Mouse (Mus musculus) granulocyte monocyte progenitor cell, adult 5-6 weeks (primary cell): Measurements from ENCODE around the gene B3galt4. TPM values are rescaled to one million over a fixed set of nuclear protein-coding genes. Genes with fewer than 3 reads are reported as not detected.
"Not testable (repeated sequence)": the region's sequence is repeated elsewhere in the genome, so short reads cannot be mapped to it uniquely, and the experiment has no call there.

Experiments
- ATAC-seq: replicated peaks from 2 replicates; pipeline ENCODE4 v1.8.0; 2016; ENCODE audit warnings: mild to moderate bottlenecking, moderate TSS enrichment, inconsistent platforms; ENCODE audit not compliant: poor library complexity, severe bottlenecking
- total RNA-seq, 2 experiments: library from RNA; stranded (forward) in 1 of 2; stranded (reverse) in 1 of 2; fragments of 200-712, 200-1000 nt in 1 of 2; fragments of >200 nt in 1 of 2; fragmentation: Nextera tagmentation in 1 of 2; gene quantifications; 2 replicates each; pipeline ENCODE4 v1.2.3; 2014 to 2017

Gene B3galt4
- total RNA-seq (2014; fragmentation: Nextera tagmentation) = 3.2 and 3.3 TPM in 2 replicates
- 3.2 and 4.0 TPM in 2 replicates for total RNA-seq (2017)

DNA sequence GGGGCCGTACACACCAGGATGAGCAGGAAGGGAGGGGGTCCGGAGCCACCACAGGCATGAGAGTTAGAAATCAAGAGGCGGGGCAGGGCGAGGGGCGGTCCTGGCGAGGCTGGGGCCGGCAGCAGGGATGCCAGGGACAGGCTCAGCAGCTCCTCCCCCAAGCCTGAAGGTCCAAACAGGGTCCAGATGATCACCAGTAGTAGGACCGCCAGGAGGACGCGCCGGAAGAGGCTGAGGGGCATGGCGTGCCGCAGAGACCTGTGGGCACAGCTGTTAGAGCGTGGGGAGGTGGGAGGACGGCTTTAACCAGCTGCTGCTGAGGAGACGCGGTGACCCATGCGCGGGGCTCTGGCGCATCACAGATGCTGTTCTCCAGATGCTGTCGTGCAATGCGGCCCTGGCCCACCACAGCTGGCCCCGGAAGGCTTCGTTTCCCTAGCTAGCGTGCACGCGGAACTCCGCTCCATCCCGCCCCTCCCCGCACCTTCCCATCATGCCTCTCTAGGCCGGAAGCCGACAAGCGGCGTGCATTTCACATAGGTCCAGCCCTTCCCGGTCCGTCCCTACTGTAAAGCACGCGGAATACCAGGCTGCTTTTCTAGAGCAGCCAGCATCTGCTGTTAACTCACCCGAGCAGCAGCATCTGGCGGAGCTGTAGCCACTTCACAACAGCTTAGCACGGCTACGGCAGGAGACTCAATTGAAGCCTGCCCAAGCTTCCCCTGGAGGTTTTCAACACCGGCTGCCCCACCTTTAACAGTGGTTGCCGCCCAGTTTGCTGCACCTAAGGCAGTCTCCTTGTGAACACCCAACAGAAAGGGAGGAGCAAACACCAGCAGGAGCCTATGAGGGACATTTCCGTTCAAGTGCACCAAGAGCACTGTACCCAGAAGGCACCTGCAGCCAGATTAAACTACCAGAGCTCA, at the start of gene B3galt4:
TSS of gene B3galt4 (minus strand) at position 468 of the 926 bp plus-strand sequence.
- ATAC-seq = peak; percentile 45

DNA sequence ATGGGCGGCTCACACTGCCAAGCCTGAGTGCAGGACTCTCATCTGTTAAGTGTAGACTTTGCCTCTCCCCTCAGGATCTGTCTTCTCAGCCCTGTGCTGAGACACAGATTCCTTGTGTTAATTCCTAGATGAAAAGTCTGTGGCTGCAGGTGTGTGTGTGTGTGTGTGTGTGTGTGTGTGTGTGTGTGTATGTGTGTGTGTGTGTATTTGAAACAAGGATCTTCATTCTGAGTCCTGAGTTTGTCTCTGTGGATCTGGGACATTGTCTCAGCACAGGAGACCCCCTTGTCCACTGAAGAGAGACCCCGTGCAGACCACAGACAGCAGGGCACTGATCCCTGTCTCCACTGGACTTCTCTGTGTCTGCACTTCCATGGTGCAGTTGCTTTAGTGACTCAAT, 49.5 kb upstream of the B3galt4 start:
- not testable (repeated sequence) for ATAC-seq

GRCm38 (mm10) chr17:34000150-34000537, 48.9 kb upstream of the B3galt4 start, which contains the start of gene H2-K1:
Gene H2-K1, minus strand, starts transcription at chr17:34000347.
- ATAC-seq = peak; percentile 96

- no peak for ATAC-seq
These were observed 48.3 kb upstream of the B3galt4 start for GRCm38 (mm10) chr17:33999341-34000149.

GRCm38 (mm10) chr17:33998697-33999096, 47.4 kb upstream of the B3galt4 start:
- ATAC-seq = not testable (repeated sequence)

- ATAC-seq = not testable (repeated sequence)
These were observed 45.7 kb upstream of the B3galt4 start for GRCm38 (mm10) chr17:33997025-33997424.

DNA sequence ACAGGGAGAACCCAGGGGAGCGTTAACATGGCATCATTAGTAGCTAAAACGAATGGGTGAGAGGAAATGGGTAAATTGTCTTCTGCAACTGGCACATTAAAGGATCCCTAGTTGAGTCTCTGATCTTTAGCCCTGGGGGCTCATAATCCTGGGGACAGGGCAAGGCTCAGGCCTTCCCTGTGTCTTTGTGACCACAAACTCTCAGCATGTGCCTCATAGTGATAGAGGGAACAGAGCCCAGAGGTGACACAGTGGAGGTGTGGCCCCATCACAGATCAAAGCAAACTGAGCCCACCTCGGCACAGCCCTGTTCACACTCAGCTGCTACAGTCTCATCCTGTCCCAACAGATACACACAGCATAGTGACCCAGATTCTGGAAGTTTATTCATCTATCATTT, 44.4 kb upstream of the B3galt4 start:
- no peak for ATAC-seq

DNA sequence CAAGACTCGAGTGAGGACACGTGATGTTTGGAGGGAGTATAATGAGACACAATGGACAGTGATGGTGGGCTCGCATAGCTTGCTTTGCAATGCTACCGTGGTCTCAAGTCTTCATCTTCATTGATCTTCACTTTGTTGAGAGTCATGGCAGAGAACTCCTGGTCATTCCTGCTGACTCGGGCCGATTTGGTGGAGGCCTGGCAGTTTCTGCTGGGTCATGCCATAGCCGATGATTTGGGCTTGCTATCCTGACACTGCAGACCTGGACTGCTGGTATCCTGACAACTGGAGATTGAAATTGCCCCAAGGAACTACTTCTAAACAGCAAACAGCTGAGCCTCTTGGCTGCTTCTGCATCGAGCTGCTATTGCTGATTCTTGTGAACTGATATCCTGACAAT, 43.7 kb upstream of the B3galt4 start:
- ATAC-seq = no peak

DNA sequence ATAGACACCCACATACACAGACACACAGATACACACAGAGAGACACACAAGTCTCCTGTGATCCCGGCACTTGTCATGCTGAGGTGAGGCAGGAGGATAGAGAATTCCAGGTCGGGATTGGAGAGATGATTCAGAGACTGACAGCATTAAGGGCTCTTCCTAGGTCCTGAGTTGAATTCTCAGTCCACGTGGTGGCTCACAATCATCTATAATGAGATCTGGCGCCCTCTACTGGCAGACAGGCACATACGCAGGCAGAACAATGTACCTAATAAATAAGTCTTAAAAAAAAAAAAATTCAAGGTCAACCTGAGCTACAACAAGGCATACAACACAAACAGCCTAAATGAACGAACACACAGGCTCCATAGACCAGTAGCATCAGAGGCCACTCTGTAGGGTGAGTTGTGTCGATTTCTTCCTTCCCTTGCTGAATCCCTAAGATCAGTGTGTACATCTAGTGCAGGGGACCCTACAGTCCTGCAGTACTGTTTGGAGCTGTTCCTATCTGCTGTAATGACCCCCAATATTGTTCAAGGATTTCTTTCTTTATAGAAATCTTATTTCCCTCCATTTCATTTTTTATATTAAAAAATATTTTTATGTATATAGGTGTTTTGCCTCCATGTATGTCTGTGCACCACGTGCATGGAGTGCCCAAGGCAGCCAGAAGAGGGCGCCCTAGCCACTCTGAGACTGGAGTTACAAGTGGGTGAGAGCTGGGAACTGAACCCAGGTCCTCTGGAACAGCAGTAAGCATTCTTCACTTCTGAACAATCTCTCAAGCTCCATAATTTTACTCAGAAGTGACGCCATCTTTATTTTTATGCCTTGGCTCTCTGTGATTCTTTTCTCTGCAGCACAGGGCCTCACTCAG, 40.7 kb upstream of the B3galt4 start:
- ATAC-seq = peak; percentile 70

DNA sequence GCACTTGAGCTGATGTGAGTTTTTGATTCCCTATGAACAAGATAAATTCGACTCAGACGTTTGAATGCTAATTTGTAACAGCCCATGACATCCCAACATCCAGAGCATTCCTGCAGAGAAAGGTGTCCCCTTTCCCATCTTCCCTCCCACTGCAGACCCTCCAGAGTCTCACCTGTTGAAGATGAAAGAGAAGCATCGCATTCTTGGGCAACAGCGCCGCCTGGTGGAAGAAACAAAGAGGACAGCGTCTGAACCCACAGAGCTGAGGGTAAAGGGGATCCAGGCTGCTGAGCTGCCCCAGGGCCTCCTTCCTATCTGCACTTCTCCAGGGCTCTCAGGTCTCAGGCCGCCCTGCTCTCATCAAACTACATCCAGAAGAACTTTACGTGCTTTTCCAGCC, 30.8 kb upstream of the B3galt4 start:
- ATAC-seq = not testable (repeated sequence)

DNA sequence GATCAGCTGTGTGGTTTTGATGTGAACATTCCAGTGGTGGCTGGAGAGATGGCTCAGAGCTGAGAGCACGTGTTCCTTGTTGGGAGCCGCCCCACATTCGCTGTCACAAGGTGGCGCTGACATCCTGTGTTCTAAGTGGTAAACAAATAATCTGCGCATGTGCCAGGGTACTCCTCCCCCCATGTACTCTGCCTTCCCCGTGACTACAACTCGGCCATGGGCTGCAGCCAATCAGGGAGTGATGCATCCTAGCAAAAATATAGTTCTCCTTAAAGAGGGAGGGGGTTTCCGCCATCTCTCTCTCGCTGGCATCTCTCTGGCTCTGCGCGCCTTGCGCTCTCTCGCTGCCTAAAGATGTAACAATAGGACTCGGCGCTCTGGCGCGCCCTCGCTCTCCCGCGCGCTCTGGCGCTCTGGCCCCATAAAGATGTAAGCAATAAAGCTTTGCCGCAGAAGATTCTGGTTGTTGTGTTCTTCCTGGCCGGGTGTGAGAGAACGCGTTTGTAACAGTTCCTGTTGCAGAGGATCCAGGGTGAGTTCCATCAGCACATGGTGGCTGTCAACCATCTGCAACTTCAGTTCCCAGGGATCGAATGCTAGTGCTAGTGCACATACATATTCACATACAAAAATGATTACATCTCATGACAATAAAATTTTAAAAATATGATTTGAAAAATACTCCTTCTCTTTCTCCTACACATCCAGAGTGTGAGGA, 30.1 kb upstream of the B3galt4 start:
- peak; percentile 61 for ATAC-seq

GRCm38 (mm10) chr17:33980181-33981035, 29.1 kb upstream of the B3galt4 start:
- ATAC-seq = 0 out of 2 replicates have a peak, but pooled peaks have one; percentile 7

DNA sequence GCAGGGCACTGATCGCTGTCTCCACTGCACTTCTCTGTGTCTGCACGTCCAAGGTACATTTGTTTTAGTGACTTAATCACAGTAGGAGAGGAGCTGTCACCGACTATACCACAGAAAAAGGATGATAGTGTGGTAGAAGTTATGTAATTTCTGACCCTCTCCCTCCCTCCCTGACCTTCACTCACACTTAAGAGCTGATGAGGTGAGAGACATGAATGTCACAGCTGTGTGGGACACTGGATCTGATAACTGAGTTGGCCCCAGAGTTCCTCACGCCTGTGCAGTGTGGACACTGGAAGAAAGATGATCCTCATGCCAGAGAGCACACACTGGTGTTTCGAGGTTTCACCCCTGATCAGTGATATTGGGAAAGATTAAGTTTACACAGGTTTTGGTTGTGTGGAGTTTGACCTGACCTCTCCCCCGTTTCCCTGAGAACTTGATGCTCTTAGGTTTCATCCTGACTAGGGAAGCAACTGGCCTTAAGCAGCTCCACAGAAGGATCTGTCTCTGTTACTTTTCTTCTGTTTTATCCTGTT, 28.3 kb upstream of the B3galt4 start:
- no peak for ATAC-seq

DNA sequence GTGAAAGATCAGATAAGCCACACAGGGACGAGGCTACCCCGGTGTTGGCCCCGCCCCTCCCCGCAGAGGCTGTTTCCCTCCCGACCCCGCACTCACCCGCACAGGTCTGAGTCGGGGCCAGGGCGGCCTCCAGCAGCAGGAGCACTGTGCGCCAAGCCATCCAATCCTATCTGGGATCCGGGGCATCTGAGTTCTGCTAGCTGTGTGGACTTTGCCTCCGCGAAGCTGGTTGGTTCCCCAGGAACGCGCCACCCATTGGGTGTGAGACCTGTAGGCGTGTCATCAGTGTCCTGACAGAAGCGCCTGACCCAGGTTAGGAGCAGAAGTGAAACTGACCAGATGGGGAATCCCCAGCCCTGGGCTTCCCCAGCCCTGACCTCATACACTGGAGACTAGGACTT, 27.3 kb upstream of the B3galt4 start:
- peak; percentile 90 for ATAC-seq

DNA sequence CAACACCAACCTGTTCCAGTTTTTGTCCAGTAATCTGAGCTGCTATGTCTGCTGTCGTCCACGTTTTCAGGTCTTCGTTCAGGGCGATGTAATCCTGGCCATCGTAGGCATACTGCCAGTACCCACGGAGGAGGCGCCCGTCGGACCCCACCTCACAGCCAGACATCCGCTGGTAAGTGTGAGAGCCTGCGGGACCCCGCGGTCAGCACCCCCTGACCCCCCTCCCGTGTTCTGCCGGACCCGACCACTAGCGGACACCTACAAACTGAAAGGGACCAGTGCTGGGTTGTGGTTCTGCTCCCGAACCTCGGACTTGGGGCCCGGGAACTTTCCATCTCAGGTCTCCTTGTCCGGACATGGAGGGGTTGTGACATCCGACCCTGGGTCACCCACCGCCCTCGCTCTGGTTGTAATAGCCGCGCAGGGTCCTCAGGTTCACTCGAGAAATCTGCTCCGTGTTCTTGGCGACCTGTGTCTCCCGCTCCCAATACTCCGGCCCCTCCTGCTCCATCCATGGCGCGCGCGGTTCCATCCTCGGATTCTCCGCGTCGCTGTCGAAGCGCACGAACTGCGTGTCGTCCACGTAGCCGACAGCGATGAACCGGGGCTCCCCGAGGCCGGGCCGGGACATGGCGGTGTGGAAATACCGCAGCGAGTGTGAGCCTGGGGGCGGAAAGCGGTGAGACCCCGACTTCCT, 26.7 kb upstream of the B3galt4 start:
- ATAC-seq = no peak

GRCm38 (mm10) chr17:33973572-33973971, 22.3 kb upstream of the B3galt4 start:
- ATAC-seq = no peak

GRCm38 (mm10) chr17:33972691-33973090, 21.4 kb upstream of the B3galt4 start:
- peak; percentile 31; the same call in 1 of the 2 replicates for ATAC-seq

- no peak for ATAC-seq
These were observed 18.1 kb upstream of the B3galt4 start for GRCm38 (mm10) chr17:33969394-33969793.
